Mouse (Mus musculus): Measurements from ENCODE around the gene Ccdc113. TPM values are rescaled to one million over a fixed set of nuclear protein-coding genes. Genes with fewer than 3 reads are reported as not detected.

The Ccdc113 gene
- polyA plus RNA-seq, 1 experiment = not detected

- no peaks in the 10 kb centered on the region for H3K9me3 ChIP-seq (ENCODE audit: control insufficient read depth, low read length)
- no peak overlapping the region for H3K4me3 ChIP-seq (replicated peaks)
- H3K27me3 ChIP-seq (ENCODE audit: control insufficient read depth) = peaks cover 5% of the 10 kb centered on the region
- TF ChIP-seq GATA1 (IDR thresholded peaks at IDR 0.05; ENCODE audit: low read length) = no peak
- TF ChIP-seq TAL1 (IDR thresholded peaks at IDR 0.05; ENCODE audit: low read length) = no peak
- peaks cover 2% of the 10 kb centered on the region; the same call in 1 of the 2 replicates for H3K4me1 ChIP-seq (ENCODE audit: control insufficient read depth)
- no peaks in the 10 kb centered on the region for H3K36me3 ChIP-seq (ENCODE audit: control insufficient read depth)
Measured at GRCm38 (mm10) chr8:95499266-95500064, 34.4 kb upstream of the Ccdc113 start.

DNA sequence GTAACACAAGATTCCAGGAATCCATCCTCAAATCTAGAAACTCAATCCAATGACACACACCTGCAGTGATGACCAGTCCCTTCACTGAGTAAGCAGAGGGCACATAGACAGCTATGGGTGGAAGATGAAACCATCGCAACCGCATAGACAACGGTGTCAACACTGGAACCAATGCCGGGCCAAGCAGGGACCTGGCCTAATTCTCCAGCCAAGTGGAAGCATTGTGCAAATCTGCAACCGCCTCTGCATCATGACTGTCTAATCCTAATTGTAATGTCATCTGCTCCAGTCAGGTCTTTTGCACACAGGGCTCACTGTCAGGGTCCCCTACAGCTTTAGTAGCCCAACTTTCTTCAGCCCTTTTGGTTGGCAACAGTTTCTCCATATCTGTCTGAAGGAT lies 33.4 kb upstream of the Ccdc113 start:
- Histone ChIP-seq H3K27me3 (ENCODE audit: control insufficient read depth) (peaks cover 3% of the 10 kb centered on the region), H3K36me3 (ENCODE audit: control insufficient read depth) (no peaks in the 10 kb centered on the region), H3K4me1 (ENCODE audit: control insufficient read depth) (peaks cover 2% of the 10 kb centered on the region; the same call in 1 of the 2 replicates), H3K4me3 (replicated peaks) (no peak overlapping the region), H3K9me3 (ENCODE audit: control insufficient read depth, low read length) (no peaks in the 10 kb centered on the region)
- TF ChIP-seq GATA1 (IDR thresholded peaks at IDR 0.05; ENCODE audit: low read length) (no peak), TAL1 (IDR thresholded peaks at IDR 0.05; ENCODE audit: low read length) (no peak)

DNA sequence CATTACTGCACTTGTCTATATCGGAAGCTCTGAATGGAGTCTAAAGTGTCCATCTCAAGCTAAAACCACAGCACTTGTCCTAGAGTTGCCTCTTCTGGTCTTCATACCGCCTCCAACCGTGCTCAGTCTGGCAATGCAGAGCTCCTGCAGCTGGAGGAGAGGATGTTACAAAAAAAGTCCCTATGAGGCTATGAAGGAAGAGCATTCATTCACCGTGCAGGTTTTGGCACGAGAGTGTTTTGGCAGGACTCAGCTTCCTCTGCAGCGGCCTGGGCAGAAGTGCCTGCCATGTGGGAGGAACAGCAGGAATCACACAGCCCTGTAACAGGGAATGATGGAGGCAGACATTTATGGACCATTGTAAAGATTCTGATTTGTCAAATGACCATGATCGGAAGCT lies 31.5 kb upstream of the Ccdc113 start:
- Histone ChIP-seq H3K36me3 (ENCODE audit: control insufficient read depth) (no peaks in the 10 kb centered on the region), H3K4me1 (ENCODE audit: control insufficient read depth) (peaks cover 2% of the 10 kb centered on the region; the same call in 1 of the 2 replicates), H3K27me3 (ENCODE audit: control insufficient read depth) (no peaks in the 10 kb centered on the region; the same call in 1 of the 2 replicates), H3K4me3 (replicated peaks) (no peak overlapping the region), H3K9me3 (ENCODE audit: control insufficient read depth, low read length) (peaks cover 4% of the 10 kb centered on the region; the same call in 1 of the 2 replicates)
- TF ChIP-seq GATA1 (IDR thresholded peaks at IDR 0.05; ENCODE audit: low read length) = no peak
- no peak for TF ChIP-seq TAL1 (IDR thresholded peaks at IDR 0.05; ENCODE audit: low read length)

- H3K27me3 ChIP-seq (ENCODE audit: control insufficient read depth) = no peaks in the 10 kb centered on the region
- no peak overlapping the region for H3K4me3 ChIP-seq (replicated peaks)
- no peaks in the 10 kb centered on the region for H3K4me1 ChIP-seq (ENCODE audit: control insufficient read depth)
- TF ChIP-seq TAL1 (IDR thresholded peaks at IDR 0.05; ENCODE audit: low read length) (no peak), GATA1 (IDR thresholded peaks at IDR 0.05; ENCODE audit: low read length) (no peak)
- peaks cover 4% of the 10 kb centered on the region; the same call in 1 of the 2 replicates for H3K9me3 ChIP-seq (ENCODE audit: control insufficient read depth, low read length)
- H3K36me3 ChIP-seq (ENCODE audit: control insufficient read depth) = no peaks in the 10 kb centered on the region
Measured at GRCm38 (mm10) chr8:95504835-95505234, 29.1 kb upstream of the Ccdc113 start.

DNA sequence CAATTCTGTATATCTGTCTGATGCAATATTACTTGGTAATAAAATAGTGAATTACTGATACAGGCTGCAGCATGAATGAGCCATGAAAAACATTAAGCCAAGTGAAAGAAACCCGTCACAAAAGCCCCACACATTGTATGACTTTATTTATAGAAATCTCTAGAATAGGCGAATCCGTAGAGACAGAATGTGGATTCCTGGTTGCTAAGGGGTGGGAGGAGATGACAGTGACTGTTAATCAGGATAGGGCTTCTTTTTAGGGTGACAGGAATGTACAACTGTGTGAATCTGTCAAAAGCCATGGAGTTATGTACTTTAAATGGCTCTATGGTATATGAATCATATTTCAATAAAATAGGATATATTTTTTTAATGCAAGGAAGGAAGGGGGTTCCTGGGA lies 28.3 kb upstream of the Ccdc113 start:
- TF ChIP-seq TAL1 (IDR thresholded peaks at IDR 0.05; ENCODE audit: low read length) (no peak), GATA1 (IDR thresholded peaks at IDR 0.05; ENCODE audit: low read length) (no peak)
- H3K9me3 ChIP-seq (ENCODE audit: control insufficient read depth, low read length) = peaks cover 4% of the 10 kb centered on the region; the same call in 1 of the 2 replicates
- H3K4me3 ChIP-seq (replicated peaks) = no peak overlapping the region
- no peaks in the 10 kb centered on the region for H3K36me3 ChIP-seq (ENCODE audit: control insufficient read depth)
- H3K4me1 ChIP-seq (ENCODE audit: control insufficient read depth) = no peaks in the 10 kb centered on the region
- no peaks in the 10 kb centered on the region for H3K27me3 ChIP-seq (ENCODE audit: control insufficient read depth)

DNA sequence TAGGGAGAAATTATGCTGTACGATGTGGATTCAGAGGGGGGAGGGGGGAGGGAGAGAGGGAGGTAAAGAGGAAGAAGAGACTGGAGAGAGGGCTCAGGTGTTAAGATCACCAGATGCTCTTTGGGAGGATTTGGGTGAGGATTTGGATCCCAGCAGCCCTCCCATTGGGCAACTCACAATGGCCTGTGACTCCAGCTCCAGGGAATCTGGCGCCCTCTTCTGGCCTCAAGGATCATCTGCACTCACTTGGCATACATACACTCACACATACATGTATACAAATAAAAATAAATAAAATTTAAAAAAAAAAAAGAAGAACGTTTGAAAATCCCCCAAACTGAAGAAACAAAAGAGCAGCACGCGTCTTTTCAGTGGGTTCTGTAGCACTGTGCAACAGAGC lies 27.6 kb upstream of the Ccdc113 start:
- Histone ChIP-seq H3K9me3 (ENCODE audit: control insufficient read depth, low read length) (peaks cover 4% of the 10 kb centered on the region; the same call in 1 of the 2 replicates), H3K4me1 (ENCODE audit: control insufficient read depth) (no peaks in the 10 kb centered on the region), H3K4me3 (replicated peaks) (no peak overlapping the region), H3K36me3 (ENCODE audit: control insufficient read depth) (no peaks in the 10 kb centered on the region), H3K27me3 (ENCODE audit: control insufficient read depth) (no peaks in the 10 kb centered on the region)
- no peak for TF ChIP-seq TAL1 (IDR thresholded peaks at IDR 0.05; ENCODE audit: low read length)
- TF ChIP-seq GATA1 (IDR thresholded peaks at IDR 0.05; ENCODE audit: low read length) = no peak

GRCm38 (mm10) chr8:95512257-95512656 lies 21.6 kb upstream of the Ccdc113 start:
- Histone ChIP-seq H3K36me3 (ENCODE audit: control insufficient read depth) (no peaks in the 10 kb centered on the region), H3K4me3 (replicated peaks) (no peak overlapping the region), H3K4me1 (ENCODE audit: control insufficient read depth) (no peaks in the 10 kb centered on the region), H3K9me3 (ENCODE audit: control insufficient read depth, low read length) (no peaks in the 10 kb centered on the region), H3K27me3 (ENCODE audit: control insufficient read depth) (no peaks in the 10 kb centered on the region)
- TF ChIP-seq TAL1 (IDR thresholded peaks at IDR 0.05; ENCODE audit: low read length) (no peak), GATA1 (IDR thresholded peaks at IDR 0.05; ENCODE audit: low read length) (no peak)

DNA sequence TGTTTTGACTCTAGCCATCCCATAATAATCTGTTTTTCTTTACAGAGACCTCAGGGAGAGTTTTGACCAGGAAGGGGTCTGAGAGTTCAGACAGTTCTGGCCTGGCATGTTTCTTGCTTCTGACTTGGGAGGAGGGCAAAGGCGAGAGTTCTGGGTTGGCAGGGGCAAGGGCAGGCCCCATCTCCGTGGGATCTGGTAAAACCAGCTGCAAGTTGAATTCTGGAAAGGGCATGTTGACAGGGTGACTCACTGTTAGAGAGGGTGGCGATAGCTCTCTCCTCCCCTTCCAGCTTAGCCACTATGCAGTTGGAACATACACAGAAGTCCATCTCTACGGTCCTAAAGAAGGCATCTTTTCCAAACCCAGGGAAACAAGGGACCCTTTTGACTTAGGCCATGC lies 20.7 kb upstream of the Ccdc113 start:
- H3K4me1 ChIP-seq (ENCODE audit: control insufficient read depth) = no peaks in the 10 kb centered on the region
- H3K27me3 ChIP-seq (ENCODE audit: control insufficient read depth) = no peaks in the 10 kb centered on the region
- H3K36me3 ChIP-seq (ENCODE audit: control insufficient read depth) = no peaks in the 10 kb centered on the region
- TF ChIP-seq TAL1 (IDR thresholded peaks at IDR 0.05; ENCODE audit: low read length) (no peak), GATA1 (IDR thresholded peaks at IDR 0.05; ENCODE audit: low read length) (no peak)
- H3K9me3 ChIP-seq (ENCODE audit: control insufficient read depth, low read length) = no peaks in the 10 kb centered on the region
- H3K4me3 ChIP-seq (replicated peaks) = no peak overlapping the region

- H3K9me3 ChIP-seq (ENCODE audit: control insufficient read depth, low read length) = no peaks in the 10 kb centered on the region
- no peaks in the 10 kb centered on the region for H3K36me3 ChIP-seq (ENCODE audit: control insufficient read depth)
- H3K27me3 ChIP-seq (ENCODE audit: control insufficient read depth) = no peaks in the 10 kb centered on the region
- H3K4me1 ChIP-seq (ENCODE audit: control insufficient read depth) = no peaks in the 10 kb centered on the region
- TF ChIP-seq GATA1 (IDR thresholded peaks at IDR 0.05; ENCODE audit: low read length) (no peak), TAL1 (IDR thresholded peaks at IDR 0.05; ENCODE audit: low read length) (no peak)
- no peak overlapping the region for H3K4me3 ChIP-seq (replicated peaks)
Measured at GRCm38 (mm10) chr8:95516928-95517327, 17.0 kb upstream of the Ccdc113 start.
